Mouse (Mus musculus) kidney, postnatal 36 days (tissue): ENCODE results near the gene Mybpc3.
A peak's percentile ranks its signal among the peaks of the same experiment; 100 is the strongest.

ENCODE experiments used
- DNase-seq, 2 experiments: peaks; one replicate each; pipeline ENCODE4 v3.0.0; 2021 to 2022; ENCODE audit warnings: mixed read lengths in 2 of 2

Mybpc3 gene

GRCm38 (mm10) chr2:91175490-91175889 is 57.5 kb downstream of the Mybpc3 start:
- no peak for DNase-seq

- DNase-seq = no peak
Measured at GRCm38 (mm10) chr2:91176234-91176633, 58.3 kb downstream of the Mybpc3 start.

GRCm38 (mm10) chr2:91179825-91180224 is 61.9 kb downstream of the Mybpc3 start:
- DNase-seq = no peak

GRCm38 (mm10) chr2:91180706-91181105 is 62.8 kb downstream of the Mybpc3 start:
- DNase-seq = no peak

- DNase-seq = no peak
Measured at GRCm38 (mm10) chr2:91182016-91182404, 64.1 kb downstream of the Mybpc3 start.

- DNase-seq = peak; percentile 70 to 83
Measured at GRCm38 (mm10) chr2:91182405-91183147, 64.6 kb downstream of the Mybpc3 start.

GRCm38 (mm10) chr2:91183148-91183513 is 65.2 kb downstream of the Mybpc3 start:
- DNase-seq = peak; percentile 98

GRCm38 (mm10) chr2:91183711-91184405 is 65.9 kb downstream of the Mybpc3 start, which contains the start of gene Madd:
Gene Madd (minus strand): TSS chr2:91183837.
- peak; percentile 30 to 60 for DNase-seq
